Mouse (Mus musculus) layer of hippocampus, adult 9-11 months (tissue): Measurements from ENCODE around the gene Hpgds.
A peak's percentile ranks its signal among the peaks of the same experiment; 100 is the strongest.

Source experiments
- DNase-seq: peaks from one replicate; pipeline ENCODE4 v3.0.0; 2022

Hpgds gene

GRCm38 (mm10) chr6:65144621-65145205 is at the start of gene Hpgds:
Gene Hpgds (minus strand): TSS chr6:65144908.
- peak; percentile 73 for DNase-seq

DNA sequence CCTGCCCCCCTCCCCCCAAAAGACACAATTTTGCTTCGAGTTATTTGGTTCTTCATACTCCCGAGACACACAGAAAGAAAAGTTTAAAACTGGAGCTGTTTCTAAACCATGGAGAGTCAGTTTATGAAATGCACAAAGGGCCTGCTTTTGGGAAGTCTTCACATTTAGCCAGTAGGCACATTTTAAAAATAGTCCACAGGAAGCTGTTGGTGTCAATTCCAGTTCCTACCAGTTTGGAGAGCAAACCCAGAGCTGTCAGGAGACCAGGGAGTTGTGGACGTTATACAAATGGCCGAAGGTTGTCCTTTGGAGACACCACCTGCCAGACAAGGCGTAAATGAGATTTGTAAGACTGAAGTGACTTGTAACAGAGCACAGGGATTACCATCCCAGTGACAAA is 20.3 kb upstream of the Hpgds start:
- DNase-seq, result peak; percentile 24

- peak; percentile 47 for DNase-seq
Observed at GRCm38 (mm10) chr6:65164137-65164536, 19.4 kb upstream of the Hpgds start.

DNA sequence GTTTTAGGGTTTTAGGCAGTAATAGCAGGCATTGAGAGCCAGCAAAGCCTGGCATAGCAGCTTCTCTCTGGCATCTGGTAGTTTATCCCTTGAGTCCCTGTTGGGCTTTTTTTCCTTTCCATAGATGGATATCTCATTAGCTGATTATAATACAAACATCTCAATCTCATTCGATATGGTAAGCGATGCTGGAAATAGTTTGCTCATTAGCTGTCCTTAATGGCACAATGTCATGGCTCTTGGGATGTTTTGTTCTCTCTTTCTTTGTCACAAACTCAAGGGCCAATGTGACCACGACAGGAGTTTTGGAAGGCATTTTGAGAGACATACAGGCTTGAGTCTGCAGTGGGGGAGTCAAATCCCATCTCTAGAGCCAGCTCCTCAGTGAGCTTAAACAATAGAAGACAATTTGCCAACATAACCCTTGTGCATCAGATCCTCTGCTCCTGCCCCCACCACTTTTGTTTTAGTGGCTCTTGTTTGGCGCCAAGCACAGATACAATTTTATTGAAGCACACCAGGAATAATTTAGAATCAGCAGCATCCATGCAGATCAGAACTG is 14.8 kb upstream of the Hpgds start:
- no peak for DNase-seq

- DNase-seq, result no peak
Observed at GRCm38 (mm10) chr6:65157042-65157441, 12.3 kb upstream of the Hpgds start.

DNA sequence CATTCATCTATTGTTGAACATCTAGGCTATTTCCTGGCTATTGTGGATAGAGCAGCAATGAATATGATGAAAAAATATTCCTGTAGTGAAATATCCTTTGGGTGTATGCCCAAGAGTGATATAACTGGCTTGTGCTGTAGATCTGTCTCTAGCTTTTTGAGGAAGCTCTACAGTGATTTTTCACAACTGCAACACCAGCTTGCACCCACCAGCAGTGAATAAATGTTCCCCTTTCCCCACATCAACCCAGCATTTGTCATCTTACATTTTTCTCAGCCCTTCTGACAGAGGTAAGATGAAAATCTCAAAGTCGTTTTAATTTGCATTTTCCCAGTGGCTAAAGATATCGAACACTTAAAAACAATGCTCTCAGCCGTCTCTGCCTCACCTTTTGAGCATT is 8.9 kb upstream of the Hpgds start:
- DNase-seq, result no peak

GRCm38 (mm10) chr6:65150703-65151102 is 6.0 kb upstream of the Hpgds start:
- DNase-seq, result no peak

DNA sequence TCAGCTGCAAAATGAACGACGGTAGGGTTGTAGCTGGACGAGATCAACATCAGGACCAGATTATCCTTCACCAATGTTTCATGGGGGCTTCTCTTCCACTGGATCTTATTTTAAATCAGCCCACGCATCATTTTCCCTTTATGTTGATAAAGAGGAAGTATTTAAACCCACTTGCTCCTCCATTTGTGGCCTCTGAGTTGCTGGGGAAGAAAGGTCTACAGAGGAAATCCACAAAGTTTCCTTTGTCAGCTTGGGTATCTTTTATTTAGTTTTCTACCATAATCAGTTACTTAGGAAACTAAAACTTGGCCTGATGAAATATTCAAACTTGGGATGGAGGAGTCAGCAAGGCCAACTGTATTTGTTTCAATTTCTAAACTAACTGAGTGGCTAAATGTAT is 1.7 kb upstream of the Hpgds start:
- no peak for DNase-seq

DNA sequence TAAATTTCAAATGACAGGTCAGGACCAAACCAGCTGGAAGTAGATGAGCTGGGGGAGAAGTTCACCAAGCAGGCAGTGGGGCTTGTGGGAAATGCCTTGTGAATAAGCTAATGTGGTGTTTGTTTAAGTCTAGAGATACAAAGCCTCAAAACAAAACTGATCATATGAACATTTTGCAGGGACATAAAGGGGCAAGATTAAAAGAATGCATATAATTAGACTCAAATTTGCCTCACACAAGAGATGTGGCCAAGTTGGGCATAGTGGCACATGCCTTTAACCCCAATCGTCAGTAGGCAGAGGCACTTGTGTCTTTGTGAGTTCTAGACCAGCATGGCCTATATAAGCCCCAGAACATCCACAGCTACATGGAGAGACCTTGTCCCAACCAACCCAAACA is 2.4 kb downstream of the Hpgds start:
- DNase-seq, result no peak

DNA sequence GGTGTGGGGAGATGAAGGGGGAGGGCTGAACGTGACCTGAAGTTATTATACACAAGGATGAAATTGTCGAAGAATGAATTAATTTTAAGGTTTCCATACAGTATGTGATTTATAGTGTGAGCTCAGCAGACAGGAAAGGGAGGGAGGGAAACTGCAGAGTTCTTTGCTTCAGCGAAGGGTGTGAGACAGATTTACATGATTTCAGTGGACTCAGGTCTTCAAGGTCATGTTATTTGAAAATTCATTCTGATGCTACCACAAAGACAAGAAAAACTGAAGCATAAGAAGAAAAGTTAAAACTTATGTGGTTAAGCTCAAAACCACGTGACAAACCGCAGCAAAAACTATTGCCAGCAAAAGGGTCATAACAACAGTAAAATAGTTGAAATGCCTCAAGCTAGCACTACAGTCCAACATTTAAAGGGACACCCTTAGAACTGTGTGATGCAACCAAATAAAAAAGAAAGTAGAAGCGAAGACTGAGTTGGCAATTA is 3.9 kb downstream of the Hpgds start:
- no peak for DNase-seq

DNA sequence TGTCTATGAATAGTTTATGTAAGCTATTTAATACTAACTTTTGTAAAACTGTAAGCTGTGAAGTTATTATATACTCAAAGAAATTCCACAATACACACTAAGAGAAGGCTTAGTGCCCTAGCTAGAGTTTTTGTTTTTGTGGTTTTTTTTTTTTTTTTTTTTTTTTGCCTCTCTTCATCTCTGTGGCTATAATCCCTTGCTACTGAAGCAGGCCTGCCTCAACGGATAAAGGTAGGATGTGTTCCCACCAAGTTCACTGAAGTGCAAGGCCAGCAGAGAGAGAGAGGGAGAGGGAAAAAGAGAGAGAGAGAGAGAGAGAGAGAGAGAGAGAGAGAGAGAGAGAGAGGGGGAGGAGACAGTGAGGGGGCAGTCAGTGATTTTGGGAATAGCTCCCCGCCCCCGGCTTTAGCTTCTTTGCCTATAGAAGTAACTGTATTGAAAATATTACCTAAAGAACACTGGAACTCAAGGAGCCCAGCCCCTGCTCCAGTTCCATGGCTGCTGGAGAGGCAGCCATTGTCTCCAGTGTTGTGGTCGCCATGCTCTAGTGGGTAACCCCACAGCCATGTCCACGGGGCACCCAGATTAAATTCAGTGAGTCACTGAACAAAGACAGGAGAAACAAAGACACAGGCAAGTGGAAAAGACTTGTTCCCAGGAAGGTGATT is 4.5 kb downstream of the Hpgds start:
- DNase-seq, result no peak

GRCm38 (mm10) chr6:65138243-65138642 is 6.5 kb downstream of the Hpgds start:
- no peak for DNase-seq

DNA sequence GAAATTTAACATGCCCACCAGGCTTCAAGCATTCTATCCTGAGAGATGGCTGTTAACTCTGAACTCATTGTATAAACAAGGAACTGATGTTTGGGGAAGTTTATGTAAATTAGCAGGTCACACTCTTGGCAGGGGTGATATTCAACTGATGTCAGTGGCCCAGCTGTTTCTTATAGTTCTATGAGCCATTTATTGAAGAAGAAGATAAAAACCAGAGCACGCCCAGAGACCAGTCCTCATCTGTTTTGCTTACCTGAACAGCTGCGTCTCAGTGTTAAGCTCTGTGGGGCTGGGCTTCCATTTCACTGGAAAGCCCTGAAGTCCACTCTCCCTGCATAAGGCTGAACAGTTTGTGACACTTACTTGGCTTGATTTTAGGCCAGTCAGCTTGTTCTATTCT is 6.9 kb downstream of the Hpgds start:
- DNase-seq, result no peak

DNA sequence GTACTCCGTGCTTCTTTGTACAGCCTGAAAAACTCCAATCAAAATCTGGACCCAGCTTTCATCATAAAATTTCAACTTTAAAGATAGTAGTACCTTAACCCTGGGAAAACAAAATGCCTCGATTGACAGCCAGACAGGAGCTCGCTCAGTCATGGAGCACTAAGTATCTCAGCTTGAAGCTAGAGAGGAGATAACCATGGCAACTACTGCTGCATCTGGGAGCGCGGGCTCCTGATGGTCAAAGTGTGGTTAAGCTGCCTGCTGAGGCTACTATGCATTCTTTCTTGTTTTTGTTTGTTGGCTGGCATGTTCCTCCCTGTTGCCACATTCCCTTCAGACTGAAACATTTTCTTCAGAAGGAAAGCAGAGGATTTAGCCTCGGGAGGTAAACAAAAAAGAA is 12.3 kb downstream of the Hpgds start:
- DNase-seq, result no peak

- DNase-seq, result no peak
Observed at GRCm38 (mm10) chr6:65126074-65126726, 18.5 kb downstream of the Hpgds start.

GRCm38 (mm10) chr6:65117540-65117939 is 27.2 kb downstream of the Hpgds start:
- no peak for DNase-seq

- no peak for DNase-seq
Observed at GRCm38 (mm10) chr6:65114902-65115301, 29.8 kb downstream of the Hpgds start.

GRCm38 (mm10) chr6:65079139-65079538 is 65.6 kb downstream of the Hpgds start:
- no peak for DNase-seq

DNA sequence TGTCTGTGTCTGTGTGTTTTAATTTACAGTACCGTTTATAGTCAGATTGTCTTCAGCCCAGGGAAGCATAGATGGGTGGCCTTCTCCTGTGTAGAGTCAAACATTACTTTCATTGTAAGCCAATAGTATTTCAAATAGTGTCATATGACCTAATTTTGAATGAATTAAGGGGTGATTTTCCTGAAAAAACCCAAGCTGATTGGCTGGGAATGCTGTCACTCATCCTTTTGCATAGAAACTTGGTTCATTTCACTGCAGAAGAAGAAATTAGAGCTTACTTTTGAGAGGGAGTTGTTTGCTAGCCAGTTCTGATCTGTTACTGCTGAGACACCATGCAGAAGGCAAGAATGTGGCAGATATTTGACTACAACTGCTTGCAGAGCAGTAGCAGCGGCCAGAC is 69.5 kb downstream of the Hpgds start:
- DNase-seq, result peak; percentile 13
